11 mouse cellular contexts compared by ENCODE assay signal in the genomic region with DNA sequence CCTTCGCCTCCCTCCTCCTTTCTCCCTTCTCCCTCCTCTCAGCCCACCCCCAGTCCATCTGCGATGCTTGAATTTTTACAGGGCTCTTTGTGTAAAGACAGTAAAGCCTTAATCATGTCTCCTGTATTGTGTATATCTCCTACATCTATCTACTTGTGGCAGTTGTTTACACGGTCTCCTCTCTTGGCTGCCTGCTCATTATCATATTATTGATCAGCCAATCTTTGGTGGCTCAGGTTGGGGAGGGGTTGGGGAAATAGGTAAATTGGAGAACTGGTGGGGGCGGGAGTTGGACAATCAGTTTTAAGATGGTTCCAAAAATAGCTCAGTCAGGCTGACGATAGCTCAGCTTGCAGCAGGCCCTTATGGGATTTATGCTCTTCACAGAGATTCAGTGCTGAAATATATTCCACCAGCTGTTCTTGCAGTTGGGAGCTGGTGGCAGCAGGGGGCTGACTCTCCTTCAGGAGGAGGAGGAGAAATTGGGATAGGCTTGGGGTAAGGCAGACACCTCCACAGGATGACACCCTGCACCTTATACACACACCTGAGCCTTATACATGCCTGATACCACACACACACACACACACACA.
DNase-seq lines count a peak whose midpoint lies in the region; ATAC-seq and TF ChIP-seq lines count a peak whose summit lies in the region.
"Had no signal": no experiment of that assay in that cellular context is flagged by ENCODE, and none has a peak within 500 bp of the region (broad histone marks: within the 10 kb centered on the region; RNA-seq: fewer than 3 reads in every experiment).

No protein-coding gene starts in this region.

- no peaks in the 10 kb centered on the region for H3K9me3 ChIP-seq in forebrain, embryonic 12.5 days
- H3K9me3 ChIP-seq in forebrain, embryonic 11.5 days (ENCODE audit: control insufficient read depth, low read length): no peaks in the 10 kb centered on the region
- H3K9me3 ChIP-seq: liver, embryonic 13.5 days; megakaryocyte, embryonic 14.5 days had no signal

- 66% methylated on average over 5 of the region's 5 CpGs for WGBS in forebrain, embryonic 12.5 days
- 60% methylated on average over 5 of the region's 5 CpGs for WGBS in forebrain, embryonic 11.5 days

- ATAC-seq in forebrain, embryonic 12.5 days (ENCODE audit: low FRiP score): peak; percentile 41; the same call in 1 of the 2 replicates
- no peak for ATAC-seq in forebrain, embryonic 11.5 days (replicated peaks; ENCODE audit: low FRiP score)

- no peak overlapping the region for H3K4me3 ChIP-seq in forebrain, embryonic 12.5 days (replicated peaks)
- no peak overlapping the region for H3K4me3 ChIP-seq in forebrain, embryonic 11.5 days (ENCODE audit: low read depth, low read length)
- H3K4me3 ChIP-seq in left cerebral cortex, adult 2 months: no peak overlapping the region
- H3K4me3 ChIP-seq: liver, embryonic 13.5 days; megakaryocyte, embryonic 14.5 days had no signal

- no peak overlapping the region for H3K27ac ChIP-seq in forebrain, embryonic 12.5 days
- H3K27ac ChIP-seq in forebrain, embryonic 11.5 days (ENCODE audit: low read depth, low read length): no peak overlapping the region
- peak overlapping the region; percentile 89 for H3K27ac ChIP-seq in left cerebral cortex, adult 2 months
- H3K27ac ChIP-seq: liver, embryonic 13.5 days had no signal

- intact Hi-C loops in left cerebral cortex, adult 2 months (cut with DNase I): loop anchor here (1.0 to 5.0 kb wide), 3 partner anchors 18 to 65 kb away; no protein-coding TSS in a partner anchor

- H3K36me3 ChIP-seq in forebrain, embryonic 12.5 days (replicated peaks): no peaks in the 10 kb centered on the region
- H3K36me3 ChIP-seq in forebrain, embryonic 11.5 days (ENCODE audit: control insufficient read depth, insufficient read depth, low read length): no peaks in the 10 kb centered on the region
- H3K36me3 ChIP-seq: liver, embryonic 13.5 days had no signal

- peak; percentile 30 for TF ChIP-seq CTCF in left cerebral cortex, adult 2 months (IDR thresholded peaks at IDR 0.05)

- H3K27me3 ChIP-seq in forebrain, embryonic 12.5 days: no peaks in the 10 kb centered on the region
- no peaks in the 10 kb centered on the region for H3K27me3 ChIP-seq in forebrain, embryonic 11.5 days (ENCODE audit: control insufficient read depth, insufficient read depth, low read length)
- H3K27me3 ChIP-seq: liver, embryonic 13.5 days; megakaryocyte, embryonic 14.5 days had no signal

- no peak overlapping the region for H3K9ac ChIP-seq in forebrain, embryonic 12.5 days
- no peak overlapping the region for H3K9ac ChIP-seq in forebrain, embryonic 11.5 days (ENCODE audit: low read length)
- H3K9ac ChIP-seq: liver, embryonic 13.5 days had no signal

- DNase-seq in forebrain, embryonic 11.5 days (ENCODE audit: low spot score): no peak
- peak; percentile 77 to 82 for DNase-seq in frontal cortex, adult 2 months (ENCODE audit: extremely low spot score in 1 of 2, low spot score in 1 of 2)
- DNase-seq in left cerebral cortex, adult 2 months (ENCODE audit: extremely low spot score in 1 of 2, low spot score in 2 of 2): peak; percentile 45 to 70
- peak; percentile 87 for DNase-seq in right cerebral cortex, adult 18-20 months
- DNase-seq in testis, postnatal 14 days (ENCODE audit: low spot score): no peak
- no peak for DNase-seq in lung, postnatal 14 days
- no peak for DNase-seq in urinary bladder, adult 18-20 months (ENCODE audit: low spot score in 2 of 2)
- DNase-seq: adrenal gland, postnatal 36 days; liver, embryonic 13.5 days had no signal

- no peaks in the 10 kb centered on the region for H3K4me1 ChIP-seq in forebrain, embryonic 12.5 days
- no peaks in the 10 kb centered on the region for H3K4me1 ChIP-seq in forebrain, embryonic 11.5 days (replicated peaks; ENCODE audit: control insufficient read depth, insufficient read depth, low read length)
- H3K4me1 ChIP-seq: liver, embryonic 13.5 days; megakaryocyte, embryonic 14.5 days had no signal

- H3K4me2 ChIP-seq in forebrain, embryonic 12.5 days: no peak overlapping the region
- H3K4me2 ChIP-seq in forebrain, embryonic 11.5 days (ENCODE audit: low read depth, low read length, severe bottlenecking): no peak overlapping the region
- H3K4me2 ChIP-seq: liver, embryonic 13.5 days had no signal

Comparison
In these comparisons a context has a peak if more than half of its experiments do, and no peak if none do; other contexts are left out.
1. DNase-seq: peak in frontal cortex, adult 2 months (2 of 2), left cerebral cortex, adult 2 months (2 of 2) and right cerebral cortex, adult 18-20 months (single experiment); none in forebrain, embryonic 11.5 days (single experiment), testis, postnatal 14 days (single experiment), lung, postnatal 14 days (single experiment) and urinary bladder, adult 18-20 months (0 of 2).